Mouse (Mus musculus): ENCODE data around the gene Tma16. TPM values are rescaled to one million over a fixed set of nuclear protein-coding genes. Genes with fewer than 3 reads are reported as not detected.

Tma16 gene
- polyA plus RNA-seq (2017; shearing (Covaris generic)) = 11.6 TPM

GRCm38 (mm10) chr8:66486084-66486763, at the start of gene Tma16:
Gene Tma16 (minus strand): TSS chr8:66486530.

GRCm38 (mm10) chr8:66511537-66511936, 25.2 kb upstream of the Tma16 start, which contains the start of gene Tktl2:
Gene Tktl2 (plus strand): TSS chr8:66511756.

Other genes starting within 250 kb of the Tma16 start
- not detected for gene Tktl2, start 25.2 kb upstream of the Tma16 start, polyA plus RNA-seq (2017; shearing (Covaris generic))
- not detected for gene Npy5r, start 201.6 kb upstream of the Tma16 start, polyA plus RNA-seq (2017; shearing (Covaris generic))
- not detected for gene Npy1r, start 210.7 kb upstream of the Tma16 start, polyA plus RNA-seq (2017; shearing (Covaris generic))